Mouse (Mus musculus): ENCODE measurements around the gene Osgepl1.
A peak's percentile ranks its signal among the peaks of the same experiment; 100 is the strongest.
"Not testable (repeated sequence)": the region's sequence is repeated elsewhere in the genome, so short reads cannot be mapped to it uniquely, and the experiment has no call there.

Osgepl1 gene

DNA sequence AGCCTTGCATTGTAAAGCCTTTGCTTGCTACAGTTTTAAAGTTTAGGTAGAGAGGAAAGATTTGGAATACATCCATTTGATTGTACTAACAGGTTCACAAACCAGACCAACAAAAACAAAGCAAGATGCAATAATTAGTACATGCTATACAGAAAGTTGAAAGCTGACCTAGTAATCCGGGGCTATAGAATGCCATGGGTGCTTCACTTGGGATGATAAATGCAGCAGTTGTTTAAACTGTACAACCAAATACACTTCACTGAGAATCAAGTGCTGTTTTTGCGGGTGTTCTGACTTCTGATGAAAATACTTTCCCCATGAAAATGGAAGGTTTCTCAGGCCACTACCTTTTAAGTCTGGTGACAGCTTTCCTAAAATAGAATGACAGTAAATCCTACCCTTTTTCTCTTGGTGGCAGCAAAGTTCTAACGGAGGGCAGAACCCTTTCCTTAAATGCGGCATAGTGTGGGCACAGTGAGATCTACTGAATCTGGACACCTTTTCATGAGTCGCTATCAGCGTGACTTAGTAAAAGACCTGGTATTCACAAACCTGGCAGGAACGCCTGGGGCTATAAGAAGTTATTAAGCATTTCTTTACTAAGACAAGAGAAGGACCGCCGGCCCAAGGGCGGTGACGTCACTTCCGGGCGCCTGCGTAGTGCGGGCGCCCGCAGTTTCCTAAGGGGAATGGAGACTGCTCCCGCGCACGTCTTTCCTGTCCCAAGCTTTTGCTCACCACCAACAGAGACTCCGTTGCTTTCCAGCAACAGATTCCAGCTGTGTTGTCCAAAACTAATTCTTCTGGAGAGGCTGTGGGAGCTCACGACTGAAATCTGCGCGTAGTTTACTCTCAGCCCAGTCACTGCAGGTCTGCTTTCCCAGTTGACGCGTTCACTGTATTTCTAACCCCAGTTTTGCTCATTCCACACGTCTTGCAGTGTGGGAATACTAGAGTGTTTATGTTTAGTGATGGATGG, at the start of gene Osgepl1:
Osgepl1 (plus strand) TSS at position 636 of the 979 bp plus-strand sequence.
- peak; percentile 60 for DNase-seq (ENCODE audit: low spot score)

DNA sequence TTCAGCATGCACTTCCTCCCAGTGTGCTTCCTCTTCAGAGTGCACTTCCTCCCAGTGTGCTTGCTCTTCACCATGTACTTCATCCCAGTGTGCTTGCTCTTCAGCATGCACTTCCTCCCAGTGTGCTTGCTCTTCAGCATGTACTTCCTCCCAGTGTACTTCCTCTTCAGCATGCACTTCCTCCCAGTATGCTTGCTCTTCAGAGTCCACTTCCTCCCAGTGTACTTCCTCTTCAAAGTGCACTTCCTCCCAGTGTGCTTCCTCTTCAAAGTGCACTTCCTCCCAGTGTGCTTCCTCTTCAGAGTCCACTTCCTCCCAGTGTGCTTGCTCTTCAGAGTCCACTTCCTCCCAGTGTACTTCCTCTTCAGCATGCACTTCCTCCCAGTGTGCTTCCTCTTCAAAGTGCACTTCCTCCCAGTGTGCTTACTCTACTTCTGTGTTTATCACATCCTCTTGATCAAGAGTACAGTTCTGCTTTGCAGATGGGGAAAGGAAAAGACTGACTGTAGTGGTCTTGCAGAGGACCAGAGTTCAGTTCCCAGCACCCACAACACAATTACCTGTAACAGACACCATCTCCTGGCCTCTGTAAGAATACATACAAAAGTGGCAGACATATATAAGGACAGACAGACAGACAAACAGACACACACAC, 48.3 kb upstream of the Osgepl1 start:
- DNase-seq (ENCODE audit: low spot score) = not testable (repeated sequence)

DNA sequence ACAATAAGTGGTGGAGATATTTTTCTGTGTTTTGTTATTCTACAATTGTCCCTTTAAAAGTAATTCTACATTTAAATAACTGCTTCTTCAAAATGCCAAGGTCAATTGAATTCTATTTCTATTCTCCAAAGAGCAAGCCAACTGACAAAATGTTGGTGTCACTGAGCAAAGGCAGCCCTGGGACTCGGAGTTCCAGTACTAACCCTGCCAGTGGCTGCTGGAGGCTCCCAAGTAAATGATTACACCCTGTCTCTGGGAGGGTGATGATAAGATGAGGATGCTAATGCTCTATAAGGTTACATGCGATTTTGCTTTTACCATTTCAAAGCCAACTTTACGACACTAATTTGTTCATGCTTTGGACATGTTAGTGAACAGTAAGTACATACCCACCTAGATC, 43.5 kb upstream of the Osgepl1 start:
- DNase-seq (ENCODE audit: low spot score) = no peak

DNA sequence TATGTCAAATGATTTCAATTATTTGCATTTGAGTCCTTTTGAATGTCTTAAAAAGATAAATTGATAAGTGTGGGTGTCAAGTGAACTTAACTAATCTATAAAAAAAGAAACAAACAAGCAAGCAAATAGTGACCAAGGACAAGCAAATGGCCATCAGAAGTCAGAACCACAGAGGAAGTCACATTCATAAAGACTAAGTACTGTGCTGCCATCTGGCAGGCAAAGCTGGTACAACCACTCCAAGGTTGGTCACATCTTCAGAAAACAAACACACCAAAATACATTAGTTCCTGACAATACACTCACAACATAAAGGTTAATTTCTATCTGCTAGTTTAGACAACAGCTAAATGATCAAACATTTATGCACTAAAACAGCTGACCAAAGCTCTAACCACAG, 40.8 kb upstream of the Osgepl1 start:
- peak; percentile 30 for DNase-seq (ENCODE audit: low spot score)

DNA sequence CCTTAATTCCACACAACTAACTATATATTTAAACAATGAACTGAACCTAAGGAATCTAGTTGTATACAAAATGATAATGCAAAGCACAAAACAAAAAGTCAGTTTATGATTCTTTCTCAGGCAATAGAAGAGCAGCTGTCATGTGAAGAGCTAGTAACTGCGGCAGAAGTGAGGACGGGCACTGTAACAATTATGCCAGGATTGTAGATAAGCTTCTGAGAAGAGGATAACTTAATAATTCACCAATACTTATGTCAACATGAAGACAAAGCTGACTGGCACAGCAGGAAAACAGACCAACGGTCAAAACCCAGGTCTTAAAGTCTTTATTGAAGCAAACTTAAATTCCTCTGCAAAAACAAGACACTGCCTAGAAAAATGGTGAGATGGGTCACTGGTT, 22.2 kb upstream of the Osgepl1 start:
- no peak for DNase-seq (ENCODE audit: low spot score)

DNA sequence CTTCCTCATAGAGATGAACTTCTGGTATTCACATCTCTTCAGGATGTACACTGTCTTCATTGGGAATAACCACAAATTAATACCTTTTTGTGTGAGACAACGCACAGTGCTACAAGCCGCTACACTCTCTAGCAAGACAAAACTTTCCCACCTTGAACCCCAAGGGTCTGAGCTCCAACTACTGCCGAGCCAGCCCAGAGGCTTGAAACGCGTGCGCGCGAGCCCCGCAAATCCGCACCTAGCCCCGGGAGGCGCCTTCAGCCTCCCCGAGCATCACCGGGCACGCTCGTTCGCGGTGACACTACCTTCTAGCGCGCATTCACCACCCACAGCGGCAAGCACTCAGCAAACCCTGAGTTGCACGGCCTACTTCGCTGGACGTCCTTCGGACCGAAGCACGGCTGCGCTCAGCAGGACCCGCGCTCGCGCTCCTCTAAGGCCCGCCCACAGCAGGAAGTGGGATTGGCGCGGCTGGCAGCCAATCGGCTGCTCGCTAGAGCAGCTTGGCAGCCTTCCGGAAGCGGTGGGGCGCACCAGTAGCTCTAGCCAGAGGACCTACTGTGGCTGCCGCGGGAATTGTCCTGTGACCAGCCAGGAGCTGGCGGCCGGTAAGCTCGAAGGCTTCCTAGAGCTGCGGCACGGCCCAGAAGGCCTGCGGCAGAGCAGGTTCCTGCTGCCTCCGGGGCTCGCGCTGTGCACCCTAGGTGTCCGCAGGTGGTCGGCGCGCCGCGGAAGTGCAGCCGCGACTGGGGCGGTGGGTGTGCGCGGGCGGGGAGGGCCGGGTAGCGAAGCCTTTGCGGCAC, 16.6 kb upstream of the Osgepl1 start, which contains the start of the genes Pms1, Ormdl1 and Gm28778:
Pms1 (minus strand) TSS at position 438 of the 803 bp plus-strand sequence.
Ormdl1 (plus strand) TSS at position 515 of the 803 bp plus-strand sequence.
Gm28778 (plus strand) TSS at position 531 of the 803 bp plus-strand sequence.
- peak; percentile 79 for DNase-seq (ENCODE audit: low spot score)

DNA sequence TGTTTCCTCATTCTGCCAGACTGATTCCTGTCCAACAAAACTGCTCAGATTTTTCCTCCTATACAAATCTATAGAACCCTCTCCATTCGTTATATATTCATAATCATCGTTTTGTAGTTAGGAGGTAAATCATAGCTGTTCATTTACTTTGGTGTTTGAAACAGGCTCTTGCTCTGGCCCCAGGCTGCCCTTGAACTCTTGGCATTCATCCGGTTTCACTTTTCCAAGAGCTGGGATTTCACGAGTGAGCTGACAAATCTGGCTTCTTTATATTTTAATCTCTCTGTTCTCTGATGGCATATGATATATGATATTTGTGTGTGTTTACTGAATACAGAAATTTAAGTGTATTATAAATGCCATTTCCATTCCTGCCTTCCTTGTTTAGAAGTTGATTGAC, 12.9 kb upstream of the Osgepl1 start:
- no peak for DNase-seq (ENCODE audit: low spot score)

DNA sequence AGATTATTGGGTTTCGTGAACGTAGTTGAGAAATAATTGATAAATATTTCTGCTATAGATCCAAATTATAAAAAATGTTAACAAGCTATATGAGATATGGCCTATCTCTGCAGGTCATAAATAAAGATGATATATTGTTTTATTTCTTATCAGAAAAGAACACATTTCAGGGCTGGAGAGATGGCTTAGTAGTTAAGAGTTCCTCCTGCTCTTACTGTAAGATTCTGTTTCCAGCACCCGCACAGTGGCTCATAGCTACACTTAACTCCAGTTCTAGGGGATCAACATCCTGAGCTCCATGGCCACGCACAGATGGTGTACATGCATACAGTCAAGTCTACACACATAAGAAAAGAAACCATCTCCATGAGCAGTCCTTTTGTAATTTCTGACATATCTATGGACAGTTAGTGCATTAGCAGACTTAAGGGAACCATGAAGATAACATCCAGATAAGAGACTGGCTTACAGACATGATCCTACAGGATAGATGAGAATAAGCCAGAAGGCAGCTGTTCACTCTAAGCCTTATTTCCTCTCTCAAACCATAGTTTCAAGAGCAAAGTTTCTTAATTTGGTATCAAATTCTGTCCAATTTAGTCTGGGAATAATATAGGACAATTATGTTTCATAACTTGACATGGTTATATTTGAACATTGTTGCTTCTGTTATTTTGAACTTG, 8.4 kb downstream of the Osgepl1 start:
- no peak for DNase-seq (ENCODE audit: low spot score)

DNA sequence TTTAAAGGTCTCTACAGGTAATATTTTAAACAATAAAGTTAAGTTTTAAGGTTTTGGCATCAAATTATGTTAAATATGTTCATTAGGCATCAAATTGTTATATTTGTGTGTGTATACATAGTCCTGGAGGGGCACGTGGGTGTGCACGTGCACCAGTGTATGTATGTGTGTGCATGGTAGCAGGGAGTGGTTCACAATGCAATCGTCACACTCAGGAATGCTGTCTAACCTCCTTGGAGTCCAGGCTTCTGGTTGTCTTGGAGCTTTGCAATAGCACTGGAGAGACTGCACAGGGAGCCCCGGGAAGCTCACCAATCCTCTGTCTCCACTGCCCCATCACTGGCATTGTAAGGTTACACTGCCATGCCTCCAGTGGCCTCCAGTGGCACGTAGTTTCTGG, 9.8 kb downstream of the Osgepl1 start:
- DNase-seq (ENCODE audit: low spot score) = no peak

DNA sequence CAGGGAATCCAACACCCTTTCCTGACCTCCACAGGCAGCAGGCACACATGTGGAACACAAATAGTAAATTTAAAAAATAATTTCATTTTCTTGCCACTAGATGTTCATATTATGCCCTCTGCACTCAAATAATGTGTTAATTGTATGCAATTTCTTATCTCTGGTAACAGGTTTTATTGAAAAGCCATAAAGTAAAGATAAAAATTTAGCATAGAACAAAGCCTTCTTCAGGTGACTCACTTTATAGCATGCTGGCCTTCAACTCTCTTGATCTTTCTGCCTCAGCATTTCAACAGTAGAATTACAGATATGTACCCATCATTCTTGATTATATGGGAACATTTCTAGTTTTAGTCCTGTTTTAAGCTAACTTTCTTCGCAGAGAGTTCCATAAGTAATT, 10.9 kb downstream of the Osgepl1 start:
- no peak for DNase-seq (ENCODE audit: low spot score)

DNA sequence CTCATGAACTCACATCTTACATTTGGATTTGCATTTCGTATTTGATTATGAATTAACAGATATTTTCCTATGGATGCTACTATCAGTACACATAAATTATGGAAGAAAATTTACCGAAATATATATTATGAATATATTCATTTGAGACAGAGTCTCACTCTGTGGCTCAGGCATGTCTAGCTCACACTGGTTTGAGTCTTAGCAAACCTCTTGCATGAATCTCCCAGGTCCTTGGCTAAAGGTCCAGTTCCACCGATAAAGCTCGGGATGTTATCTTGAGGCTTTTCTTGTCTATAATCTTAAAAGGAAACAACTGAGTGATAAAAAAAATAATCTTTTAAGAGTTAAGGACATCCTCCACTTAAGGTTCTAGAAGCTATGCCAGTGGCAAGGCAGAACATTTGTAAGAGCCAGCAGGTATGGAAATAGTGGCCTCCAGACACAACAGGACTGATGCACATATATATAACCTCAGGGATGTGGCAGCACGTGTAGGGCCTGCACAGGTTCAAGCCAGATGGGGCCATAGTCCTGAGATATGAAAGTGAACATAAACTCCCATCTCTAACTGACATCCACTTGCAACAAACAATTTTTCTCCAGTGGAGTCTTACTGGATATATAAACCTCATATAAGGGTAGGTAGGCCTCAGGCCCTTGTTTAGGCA, 11.5 kb downstream of the Osgepl1 start:
- no peak for DNase-seq (ENCODE audit: low spot score)

DNA sequence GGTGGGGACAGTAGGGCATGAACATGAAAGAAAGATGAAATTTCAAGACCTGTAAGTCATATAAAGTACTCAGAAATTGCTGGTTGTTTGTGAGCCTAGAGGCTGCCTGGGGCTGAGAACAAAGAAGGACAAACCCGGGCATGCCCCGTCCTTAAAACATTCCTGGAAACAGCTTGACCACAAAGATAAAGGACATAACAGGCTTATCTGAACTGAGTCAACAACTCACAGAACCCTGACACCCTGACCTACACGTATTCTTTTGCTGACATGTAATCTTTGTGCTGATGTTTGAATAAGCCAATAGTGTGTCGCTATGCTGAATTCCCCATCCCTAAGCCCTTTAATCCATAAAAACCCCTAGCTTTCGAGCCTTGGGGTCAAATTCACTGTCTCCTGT, 20.1 kb downstream of the Osgepl1 start:
- not testable (repeated sequence) for DNase-seq (ENCODE audit: low spot score)

DNA sequence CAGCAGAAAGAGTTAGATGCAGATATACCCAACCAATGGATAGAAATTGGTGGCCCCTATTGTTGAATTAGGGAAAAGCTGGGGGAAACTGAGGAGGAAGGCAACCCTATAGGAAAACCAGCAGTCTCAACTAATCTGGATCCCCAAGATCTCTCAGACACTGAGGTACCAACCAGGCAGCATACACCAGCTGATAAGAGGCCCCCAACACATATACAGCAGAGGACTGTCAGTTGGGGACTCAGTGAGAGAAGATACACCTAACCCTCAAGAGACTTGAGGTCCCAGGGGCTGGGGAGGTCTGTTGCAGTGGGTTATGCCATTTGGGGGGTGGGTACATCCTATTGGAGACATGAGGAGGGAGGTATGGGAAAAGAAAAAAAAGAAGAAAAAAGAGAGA, 22.0 kb downstream of the Osgepl1 start:
- DNase-seq (ENCODE audit: low spot score) = no peak

DNA sequence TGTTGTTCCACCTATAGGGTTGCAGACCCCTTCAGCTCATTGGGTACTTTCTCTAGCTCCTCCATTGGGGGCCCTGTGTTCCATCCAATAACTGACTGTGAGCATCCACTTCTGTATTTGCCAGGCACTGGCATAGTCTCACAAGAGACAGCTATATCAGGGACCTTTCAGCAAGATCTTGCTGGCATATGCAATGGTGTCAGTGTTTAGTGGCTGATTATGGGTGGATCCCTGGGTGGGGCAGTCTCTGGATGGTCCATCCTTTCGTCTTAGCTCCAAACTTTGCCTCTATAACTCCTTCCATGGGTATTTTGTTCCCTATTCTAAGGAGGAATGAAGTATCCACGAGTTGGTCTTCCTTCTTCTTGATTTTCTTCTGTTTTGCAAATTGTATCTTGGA, 24.0 kb downstream of the Osgepl1 start:
- not testable (repeated sequence) for DNase-seq (ENCODE audit: low spot score)

DNA sequence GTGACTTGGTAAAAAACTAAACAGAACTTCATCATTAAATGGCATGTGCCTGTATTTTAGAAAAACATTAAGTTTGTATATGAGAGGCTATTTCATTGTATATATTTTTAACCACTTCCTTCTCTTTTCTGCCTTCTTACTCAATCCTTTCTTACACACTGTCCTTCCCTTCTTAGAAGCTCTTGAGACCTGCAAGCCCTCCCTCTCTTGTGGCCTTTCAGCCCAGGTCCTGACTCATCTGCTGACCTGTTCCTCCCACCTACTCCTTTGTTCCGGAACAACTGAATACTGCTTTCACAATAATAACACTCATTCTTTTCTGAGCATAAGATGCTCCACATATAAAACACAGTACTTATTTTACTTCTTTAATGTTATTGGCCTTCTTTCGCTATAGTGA, 27.6 kb downstream of the Osgepl1 start:
- DNase-seq (ENCODE audit: low spot score) = no peak

DNA sequence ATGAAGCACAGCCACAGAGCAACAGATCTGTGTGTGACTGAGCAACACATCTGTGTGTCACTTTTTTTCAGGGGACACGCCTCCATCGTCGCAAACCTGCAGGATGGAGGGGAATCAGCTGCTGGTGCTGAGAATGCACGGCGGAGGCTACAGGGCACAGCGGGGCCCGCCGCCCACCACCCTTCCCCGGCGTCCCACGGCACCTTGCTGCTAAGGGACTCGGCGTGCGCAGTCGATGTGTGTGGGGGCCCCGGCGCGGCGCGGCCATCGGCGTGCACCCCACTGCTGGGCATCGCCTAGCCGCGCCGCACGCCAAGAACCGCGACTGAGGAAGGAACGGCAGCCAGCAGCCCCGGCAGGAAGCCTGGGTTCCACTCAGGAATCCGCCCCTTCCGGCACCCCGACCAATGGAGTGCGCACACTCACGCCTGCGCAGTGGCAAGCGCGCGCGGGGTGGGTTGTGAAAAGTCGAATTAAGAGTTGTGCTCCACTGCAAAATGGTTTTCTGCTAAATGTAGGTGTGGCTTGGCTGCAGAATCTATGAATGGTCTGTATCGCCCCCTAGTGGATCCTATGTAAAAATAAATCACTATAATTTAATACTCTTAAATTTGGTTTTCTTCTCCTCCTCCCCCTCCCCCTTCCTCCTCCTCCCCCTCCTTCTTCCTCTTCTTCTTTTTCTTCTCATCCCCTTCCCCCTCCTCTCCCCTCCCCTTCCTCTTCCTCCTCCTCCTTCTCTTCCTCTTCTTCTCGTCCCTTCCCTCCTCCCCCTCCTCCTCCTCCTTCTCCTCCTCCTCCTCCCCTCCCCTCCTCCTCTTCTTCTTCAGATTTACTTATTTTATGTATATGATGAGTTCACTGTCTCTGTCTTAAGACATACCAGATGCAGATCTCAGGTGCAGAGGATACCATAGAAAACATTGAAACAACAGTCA, 39.2 kb downstream of the Osgepl1 start, which contains the start of the genes Asdurf, Gm28551 and Asnsd1:
Asdurf (minus strand) TSS at position 293 of the 935 bp plus-strand sequence.
Gm28551 (minus strand) TSS at position 341 of the 935 bp plus-strand sequence.
Asnsd1 (minus strand) TSS at position 426 of the 935 bp plus-strand sequence.
- peak; percentile 95 for DNase-seq (ENCODE audit: low spot score)

DNA sequence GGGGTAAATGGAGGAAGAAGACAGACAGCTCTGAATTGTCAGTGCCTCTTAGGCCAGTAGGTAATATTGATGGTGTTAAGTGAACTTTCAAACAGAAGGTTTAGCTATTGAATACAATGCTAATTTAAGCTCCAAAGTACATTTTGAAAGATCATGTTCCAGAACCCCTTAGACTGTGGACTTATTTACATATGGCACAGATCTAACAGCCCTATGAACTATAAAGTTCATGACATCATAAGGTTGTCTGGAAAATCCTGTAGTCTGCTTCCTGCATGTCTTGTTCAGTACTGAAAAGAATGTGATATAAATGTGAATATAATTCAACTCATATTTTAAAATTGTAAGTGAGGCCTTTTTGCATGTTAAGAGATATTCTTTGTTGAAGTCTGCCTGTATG, 45.6 kb downstream of the Osgepl1 start:
- no peak for DNase-seq (ENCODE audit: low spot score)
